Mouse (Mus musculus) gastrocnemius, postnatal 14 days (tissue): ENCODE results near the gene Igfl3. TPM values are rescaled to one million over a fixed set of nuclear protein-coding genes. Genes with fewer than 3 reads are reported as not detected.

Source experiments
- DNase-seq: peaks from one replicate; pipeline ENCODE4 v3.0.0; 2021; ENCODE audit warnings: mixed read lengths
- intact Hi-C: fragments of 180-260 bp; cut with DNase I; formaldehyde crosslinking; loops from one replicate; pipeline ENCODE4 v1.15.1; 2025; ENCODE audit warnings: low total_unique reads
- long read RNA-seq, 2 experiments: library from polyadenylated mRNA; stranded (forward); transcript quantifications; one replicate each; pipeline ENCODE4 v2.0.0; 2021
- total RNA-seq, 2 experiments: library from RNA; stranded (reverse); gene quantifications; 2 replicates each; pipeline ENCODE4 v1.2.3; 2021

Gene Igfl3
- not detected for total RNA-seq
- long read RNA-seq, experiment 1 = 0 reads
- long read RNA-seq, experiment 2 = 0 reads

- no peak for DNase-seq
- intact Hi-C loops = no loop called here
Observed at GRCm38 (mm10) chr7:18176194-18176593, at the start of gene Igfl3. Igfl3 (plus strand) TSS chr7:18176494.

- intact Hi-C loops = no loop called here
- DNase-seq = no peak
Observed at GRCm38 (mm10) chr7:18210938-18211337, 34.6 kb downstream of the Igfl3 start.

GRCm38 (mm10) chr7:18214699-18215098, 38.4 kb downstream of the Igfl3 start:
- intact Hi-C loops = no loop called here
- no peak for DNase-seq

Other genes starting within 250 kb of the Igfl3 start
- not detected for gene Ceacam11, start 204.4 kb upstream of the Igfl3 start, total RNA-seq
- gene Ceacam13, start 166.6 kb upstream of the Igfl3 start, total RNA-seq = not detected
- not detected for gene Ceacam12, start 110.6 kb upstream of the Igfl3 start, total RNA-seq
- not detected for gene Mill1, start 68.9 kb downstream of the Igfl3 start, total RNA-seq
- not detected for gene Psg18, start 178.5 kb downstream of the Igfl3 start, total RNA-seq